Mouse (Mus musculus): ENCODE measurements around the gene Fam83c.
A peak's percentile ranks its signal among the peaks of the same experiment; 100 is the strongest.

Fam83c gene

GRCm38 (mm10) chr2:155825904-155826629 is 8.6 kb downstream of the Fam83c start:
- peak; percentile 37 for DNase-seq

- DNase-seq, result no peak
Observed at GRCm38 (mm10) chr2:155823722-155824121, 10.9 kb downstream of the Fam83c start.

- no peak for DNase-seq
Observed at GRCm38 (mm10) chr2:155820779-155821178, 13.9 kb downstream of the Fam83c start.

- DNase-seq, result peak; percentile 65
Observed at GRCm38 (mm10) chr2:155819449-155820251, 15.0 kb downstream of the Fam83c start.

GRCm38 (mm10) chr2:155819392-155819448 is 15.4 kb downstream of the Fam83c start, which contains the start of gene BC029722:
TSS of gene BC029722 (minus strand) at chr2:155819426.
- no peak for DNase-seq

GRCm38 (mm10) chr2:155818596-155819391 is 15.9 kb downstream of the Fam83c start:
- peak; percentile 97 for DNase-seq

GRCm38 (mm10) chr2:155817301-155818245 is 17.1 kb downstream of the Fam83c start:
- DNase-seq, result peak; percentile 37

GRCm38 (mm10) chr2:155816179-155816578 is 18.5 kb downstream of the Fam83c start:
- no peak for DNase-seq

- no peak for DNase-seq
Observed at GRCm38 (mm10) chr2:155814829-155815228, 19.8 kb downstream of the Fam83c start.

- DNase-seq, result no peak
Observed at GRCm38 (mm10) chr2:155812637-155813036, 22.0 kb downstream of the Fam83c start.

GRCm38 (mm10) chr2:155811821-155812396 is 22.7 kb downstream of the Fam83c start:
- DNase-seq, result peak; percentile 85

- no peak for DNase-seq
Observed at GRCm38 (mm10) chr2:155809620-155810019, 25.0 kb downstream of the Fam83c start.

- no peak for DNase-seq
Observed at GRCm38 (mm10) chr2:155807408-155807807, 27.2 kb downstream of the Fam83c start.

- no peak for DNase-seq
Observed at GRCm38 (mm10) chr2:155806548-155806947, 28.1 kb downstream of the Fam83c start.

- no peak for DNase-seq
Observed at GRCm38 (mm10) chr2:155805925-155806255, 28.8 kb downstream of the Fam83c start.

GRCm38 (mm10) chr2:155805231-155805924 is 29.3 kb downstream of the Fam83c start:
- peak; percentile 60 for DNase-seq

- no peak for DNase-seq
Observed at GRCm38 (mm10) chr2:155804053-155804452, 30.6 kb downstream of the Fam83c start.

GRCm38 (mm10) chr2:155802761-155803160 is 31.9 kb downstream of the Fam83c start:
- DNase-seq, result no peak

- no peak for DNase-seq
Observed at GRCm38 (mm10) chr2:155798613-155799012, 36.0 kb downstream of the Fam83c start.

- no peak for DNase-seq
Observed at GRCm38 (mm10) chr2:155794674-155795445, 39.8 kb downstream of the Fam83c start.

GRCm38 (mm10) chr2:155792899-155793298 is 41.8 kb downstream of the Fam83c start:
- no peak for DNase-seq

All from kidney, postnatal 10 days (tissue).